Mouse (Mus musculus) ovary, postnatal 36 days (tissue): ENCODE results near the gene Pcsk5.
A peak's percentile ranks its signal among the peaks of the same experiment; 100 is the strongest.

Source experiments
- DNase-seq: peaks from one replicate; pipeline ENCODE4 v3.0.0; 2022; ENCODE audit warnings: low spot score, mixed read lengths

The Pcsk5 gene

DNA sequence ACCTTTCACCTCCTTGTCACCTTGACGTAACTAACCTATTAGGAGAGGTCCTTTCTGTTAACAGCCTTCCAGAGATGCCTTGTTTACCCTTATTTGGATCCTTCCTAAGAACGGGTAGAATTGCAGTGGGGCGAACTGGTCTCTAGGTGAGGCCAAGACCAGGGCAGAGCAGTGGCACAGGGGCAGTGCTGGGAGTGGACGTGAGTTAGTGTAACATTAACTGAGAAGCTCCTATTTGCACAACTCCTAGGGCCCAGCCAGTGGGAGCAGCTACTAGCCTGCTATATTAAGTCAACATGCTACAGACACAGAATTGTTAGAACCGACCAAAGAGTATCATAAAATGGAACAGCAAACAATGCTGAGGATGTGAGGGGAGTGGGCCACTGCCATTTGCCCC lies 30.8 kb downstream of the Pcsk5 start:
- no peak for DNase-seq

DNA sequence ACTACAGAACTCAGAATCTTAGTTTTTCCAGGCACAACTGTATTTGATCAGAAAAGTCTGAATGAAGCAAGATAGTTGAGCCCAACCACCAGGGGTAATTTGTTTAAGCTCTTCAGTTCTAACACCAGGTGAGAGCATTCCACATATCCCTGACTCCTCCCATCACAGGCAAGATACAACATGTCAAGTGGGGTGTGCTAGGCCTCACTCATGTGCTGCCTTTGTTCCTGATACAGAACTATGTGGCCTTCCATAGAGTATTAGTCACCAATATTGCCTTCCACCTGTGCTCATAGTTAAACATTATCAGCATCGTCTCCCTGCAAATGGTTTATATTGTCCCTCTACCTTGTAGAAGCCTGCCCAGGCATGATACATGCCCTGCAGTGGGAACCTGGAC lies 36.6 kb downstream of the Pcsk5 start:
- DNase-seq, result no peak

- DNase-seq, result no peak
These were observed 37.8 kb downstream of the Pcsk5 start for GRCm38 (mm10) chr19:17799419-17800185.

- no peak for DNase-seq
These were observed 44.0 kb downstream of the Pcsk5 start for GRCm38 (mm10) chr19:17793457-17793856.

GRCm38 (mm10) chr19:17791485-17792052 lies 45.9 kb downstream of the Pcsk5 start:
- no peak for DNase-seq

GRCm38 (mm10) chr19:17788617-17789317 lies 48.7 kb downstream of the Pcsk5 start:
- peak; percentile 39 for DNase-seq

DNA sequence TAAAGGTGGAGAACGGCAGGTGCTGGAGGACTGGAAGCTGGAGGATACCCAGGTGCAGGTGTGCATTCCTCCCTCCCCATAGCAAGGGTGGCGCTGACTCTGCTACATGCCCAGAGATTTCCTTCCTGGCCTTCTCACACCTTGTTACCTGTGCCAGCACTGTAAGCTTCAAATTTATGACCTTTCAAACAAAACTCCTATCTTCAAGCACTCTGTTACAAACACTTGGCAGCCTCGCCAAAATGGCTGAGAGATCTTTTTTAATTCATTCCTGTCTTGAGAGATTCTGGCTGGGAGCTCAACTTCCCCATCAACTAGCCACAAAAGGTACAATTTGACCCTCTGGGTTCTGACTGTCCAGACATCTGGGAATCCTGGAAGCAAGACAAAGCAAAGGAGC lies 50.7 kb downstream of the Pcsk5 start:
- no peak for DNase-seq

GRCm38 (mm10) chr19:17784401-17785192 lies 52.8 kb downstream of the Pcsk5 start:
- DNase-seq, result no peak

DNA sequence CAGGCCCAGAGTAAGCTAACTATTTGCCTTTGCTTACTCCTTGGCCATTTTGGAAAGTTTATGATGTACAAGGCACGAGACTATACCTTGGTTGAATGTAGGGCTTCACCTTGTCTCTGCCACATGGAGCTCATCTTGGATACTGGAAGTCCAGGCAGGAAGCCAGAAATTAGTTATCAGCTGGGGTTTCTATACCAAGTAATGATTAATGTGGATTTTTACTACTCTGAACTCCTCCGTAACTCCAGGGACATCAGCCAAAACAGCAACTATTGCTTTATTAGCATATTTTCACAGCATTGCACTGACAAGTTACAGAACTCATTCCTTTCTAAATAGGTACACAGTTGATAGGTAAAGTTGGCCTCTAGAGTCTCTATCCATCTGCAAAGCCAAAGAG lies 54.2 kb downstream of the Pcsk5 start:
- no peak for DNase-seq

- DNase-seq, result no peak
These were observed 56.1 kb downstream of the Pcsk5 start for GRCm38 (mm10) chr19:17781323-17781722.

DNA sequence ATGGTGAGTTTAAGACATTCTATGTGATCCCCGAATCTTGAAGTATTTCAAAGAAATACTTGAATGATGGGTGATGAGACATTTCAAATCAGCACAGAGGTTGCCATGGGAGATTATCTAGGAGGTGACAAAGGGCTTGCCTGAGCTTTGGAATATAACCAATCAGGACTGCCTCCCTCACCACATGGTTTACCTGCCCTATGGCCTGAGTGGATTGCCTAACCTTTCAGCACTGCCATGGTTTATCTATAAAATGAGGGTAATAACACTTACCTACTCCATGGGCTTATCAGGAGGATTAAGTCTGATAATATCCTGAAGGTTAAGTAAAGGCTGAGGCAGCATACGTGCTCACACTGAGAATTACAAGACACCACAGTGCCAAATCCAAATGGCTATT lies 61.5 kb downstream of the Pcsk5 start:
- no peak for DNase-seq

GRCm38 (mm10) chr19:17775097-17775496 lies 62.3 kb downstream of the Pcsk5 start:
- DNase-seq, result no peak

- no peak for DNase-seq
These were observed 63.4 kb downstream of the Pcsk5 start for GRCm38 (mm10) chr19:17774061-17774460.

- no peak for DNase-seq
These were observed 67.6 kb downstream of the Pcsk5 start for GRCm38 (mm10) chr19:17769610-17770399.

- no peak for DNase-seq
These were observed 72.4 kb downstream of the Pcsk5 start for GRCm38 (mm10) chr19:17765001-17765400.

DNA sequence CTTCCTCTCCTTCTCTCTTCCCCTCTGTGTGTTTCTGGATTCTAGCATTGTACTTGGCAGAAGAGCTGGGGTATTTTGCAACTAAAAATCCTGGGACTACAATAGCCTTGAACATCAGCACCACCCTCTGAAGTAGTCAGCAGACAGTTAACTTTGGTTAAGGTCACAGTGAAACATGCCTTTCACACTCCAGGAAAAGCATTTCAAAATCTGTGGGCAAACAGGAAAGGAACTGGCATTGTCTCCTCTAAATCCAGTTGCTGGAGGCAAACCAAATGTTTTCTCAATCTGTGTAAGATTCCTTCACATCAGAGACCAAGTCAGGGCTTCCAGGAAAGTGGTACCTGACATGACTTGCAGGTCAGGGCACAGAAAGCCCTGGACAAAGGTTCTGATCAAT lies 74.7 kb downstream of the Pcsk5 start:
- no peak for DNase-seq

DNA sequence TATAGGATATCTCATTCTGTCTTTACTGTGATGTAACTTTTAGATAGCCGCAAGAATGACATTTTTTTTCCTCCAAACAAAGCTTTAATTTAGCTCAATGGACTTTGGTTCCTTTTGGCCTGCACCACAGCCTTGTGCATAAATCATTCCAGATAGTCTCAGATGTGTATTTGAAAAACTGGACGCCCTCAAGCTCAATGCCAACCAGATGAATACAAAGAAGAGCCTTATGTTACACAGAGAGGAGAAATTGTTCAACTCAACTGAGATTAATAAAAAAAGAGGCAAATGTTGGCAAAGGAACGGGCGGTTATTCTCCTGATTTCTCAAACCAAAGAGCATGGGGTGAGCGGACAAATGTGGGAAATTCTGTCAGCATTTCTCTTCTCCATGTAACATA lies 75.8 kb downstream of the Pcsk5 start:
- no peak for DNase-seq

- DNase-seq, result no peak
These were observed 84.6 kb downstream of the Pcsk5 start for GRCm38 (mm10) chr19:17752841-17753240.

- no peak for DNase-seq
These were observed 89.1 kb downstream of the Pcsk5 start for GRCm38 (mm10) chr19:17748331-17748730.

GRCm38 (mm10) chr19:17745380-17745779 lies 92.1 kb downstream of the Pcsk5 start:
- no peak for DNase-seq

DNA sequence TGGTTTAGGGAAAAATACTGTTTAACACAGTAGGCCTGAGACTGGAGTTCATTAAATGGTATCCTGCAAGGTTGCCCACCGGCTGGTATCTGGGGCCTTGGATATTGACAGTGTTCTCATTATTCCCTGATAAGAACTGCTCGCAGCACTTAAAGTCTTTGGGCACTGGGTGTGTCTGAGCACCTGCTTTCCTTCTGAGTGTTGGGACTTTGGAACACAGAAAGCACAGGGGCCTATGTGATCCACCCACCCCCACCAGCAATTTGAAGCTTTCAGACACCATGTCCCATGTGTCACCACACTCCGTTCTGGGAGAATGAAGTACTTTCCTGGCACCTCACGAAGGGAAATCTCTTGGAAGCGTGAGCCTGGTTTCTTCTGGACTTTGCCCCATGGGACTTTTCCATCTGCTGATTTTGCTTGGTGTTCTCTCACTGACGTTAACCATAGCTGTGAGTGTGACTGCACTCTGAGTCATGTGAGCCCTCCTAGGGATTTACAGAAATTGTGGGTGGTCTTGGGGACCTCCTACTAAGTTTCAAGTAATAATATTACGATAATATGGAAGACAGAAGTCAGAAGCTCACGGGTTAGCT lies 92.9 kb downstream of the Pcsk5 start:
- no peak for DNase-seq
